Mouse (Mus musculus) fat pad, adult 2 months (tissue): ENCODE measurements around the gene Klhl28.

Experiments
- DNase-seq: peaks from one replicate; pipeline ENCODE4 v3.0.0-alpha.2; 2011; ENCODE audit warnings: low read depth, low spot score; ENCODE audit errors: extremely low read depth

The Klhl28 gene

GRCm38 (mm10) chr12:64965124-64966026 is at the start of gene Klhl28, which contains the start of gene Togaram1:
Klhl28 (minus strand) TSS chr12:64965534.
Togaram1 (plus strand) TSS chr12:64965804.
- peak; percentile 98 for DNase-seq

GRCm38 (mm10) chr12:65007725-65008124 is 42.4 kb upstream of the Klhl28 start:
- DNase-seq = no peak

GRCm38 (mm10) chr12:64977518-64977917 is 12.2 kb upstream of the Klhl28 start:
- no peak for DNase-seq

GRCm38 (mm10) chr12:64976191-64976590 is 10.9 kb upstream of the Klhl28 start:
- no peak for DNase-seq

GRCm38 (mm10) chr12:64975558-64975957 is 10.2 kb upstream of the Klhl28 start:
- no peak for DNase-seq

- DNase-seq = no peak
Observed at GRCm38 (mm10) chr12:64972063-64972462, 6.7 kb upstream of the Klhl28 start.

GRCm38 (mm10) chr12:64971399-64971798 is 6.1 kb upstream of the Klhl28 start:
- no peak for DNase-seq

- DNase-seq = no peak
Observed at GRCm38 (mm10) chr12:64968067-64968466, 2.7 kb upstream of the Klhl28 start.

GRCm38 (mm10) chr12:64967470-64967869 is 2.1 kb upstream of the Klhl28 start:
- no peak for DNase-seq

GRCm38 (mm10) chr12:64966652-64967435 is 1.5 kb upstream of the Klhl28 start:
- no peak for DNase-seq

- DNase-seq = no peak
Observed at GRCm38 (mm10) chr12:64966101-64966631, 832 bp upstream of the Klhl28 start.

GRCm38 (mm10) chr12:64964560-64964959 is 774 bp downstream of the Klhl28 start:
- DNase-seq = no peak

- no peak for DNase-seq
Observed at GRCm38 (mm10) chr12:64937493-64937892, 27.8 kb downstream of the Klhl28 start.

- DNase-seq = peak; percentile 63
Observed at GRCm38 (mm10) chr12:64917578-64918471, 47.5 kb downstream of the Klhl28 start, which contains the start of gene Gm527. Gm527 (plus strand) TSS chr12:64917906.

GRCm38 (mm10) chr12:64916735-64917134 is 48.6 kb downstream of the Klhl28 start:
- DNase-seq = no peak

- DNase-seq = no peak
Observed at GRCm38 (mm10) chr12:64912996-64913395, 52.3 kb downstream of the Klhl28 start.

GRCm38 (mm10) chr12:64903186-64903585 is 62.1 kb downstream of the Klhl28 start:
- no peak for DNase-seq

GRCm38 (mm10) chr12:64902506-64902905 is 62.8 kb downstream of the Klhl28 start:
- DNase-seq = no peak

- DNase-seq = no peak
Observed at GRCm38 (mm10) chr12:64897060-64897730, 68.1 kb downstream of the Klhl28 start.
